Mouse (Mus musculus): ENCODE measurements around the gene Cers5.
A peak's percentile ranks its signal among the peaks of the same experiment; 100 is the strongest.
"Not testable (repeated sequence)": the region's sequence is repeated elsewhere in the genome, so short reads cannot be mapped to it uniquely, and the experiment has no call there.

Cers5 gene

GRCm38 (mm10) chr15:99772881-99772924 lies at the start of gene Cers5:
Gene Cers5, minus strand, starts transcription at chr15:99772885.
- DNase-seq (ENCODE audit: low read depth, low spot score) = not testable (repeated sequence)

GRCm38 (mm10) chr15:99819621-99820279 lies 47.1 kb upstream of the Cers5 start:
- no peak for DNase-seq (ENCODE audit: low read depth, low spot score)

GRCm38 (mm10) chr15:99819109-99819440 lies 46.4 kb upstream of the Cers5 start:
- DNase-seq (ENCODE audit: low read depth, low spot score) = no peak

GRCm38 (mm10) chr15:99818321-99819108 lies 45.8 kb upstream of the Cers5 start:
- peak; percentile 67 for DNase-seq (ENCODE audit: low read depth, low spot score)

GRCm38 (mm10) chr15:99817343-99818235 lies 44.9 kb upstream of the Cers5 start:
- DNase-seq (ENCODE audit: low read depth, low spot score) = no peak

- no peak for DNase-seq (ENCODE audit: low read depth, low spot score)
Observed at GRCm38 (mm10) chr15:99815999-99816398, 43.3 kb upstream of the Cers5 start.

GRCm38 (mm10) chr15:99814554-99815260 lies 42.0 kb upstream of the Cers5 start:
- peak; percentile 49 for DNase-seq (ENCODE audit: low read depth, low spot score)

GRCm38 (mm10) chr15:99813639-99814038 lies 41.0 kb upstream of the Cers5 start:
- DNase-seq (ENCODE audit: low read depth, low spot score) = no peak

- no peak for DNase-seq (ENCODE audit: low read depth, low spot score)
Observed at GRCm38 (mm10) chr15:99812097-99812496, 39.4 kb upstream of the Cers5 start.

- peak; percentile 63 for DNase-seq (ENCODE audit: low read depth, low spot score)
Observed at GRCm38 (mm10) chr15:99807776-99808735, 35.4 kb upstream of the Cers5 start.

- DNase-seq (ENCODE audit: low read depth, low spot score) = no peak
Observed at GRCm38 (mm10) chr15:99806171-99806570, 33.5 kb upstream of the Cers5 start.

GRCm38 (mm10) chr15:99805673-99806072 lies 33.0 kb upstream of the Cers5 start:
- no peak for DNase-seq (ENCODE audit: low read depth, low spot score)

- DNase-seq (ENCODE audit: low read depth, low spot score) = peak; percentile 28
Observed at GRCm38 (mm10) chr15:99803186-99803644, 30.5 kb upstream of the Cers5 start.

GRCm38 (mm10) chr15:99801885-99802572 lies 29.3 kb upstream of the Cers5 start:
- DNase-seq (ENCODE audit: low read depth, low spot score) = peak; percentile 84

GRCm38 (mm10) chr15:99799706-99800105 lies 27.0 kb upstream of the Cers5 start:
- DNase-seq (ENCODE audit: low read depth, low spot score) = no peak

- DNase-seq (ENCODE audit: low read depth, low spot score) = no peak
Observed at GRCm38 (mm10) chr15:99797898-99798297, 25.2 kb upstream of the Cers5 start.

- peak; percentile 37 for DNase-seq (ENCODE audit: low read depth, low spot score)
Observed at GRCm38 (mm10) chr15:99796735-99797134, 24.1 kb upstream of the Cers5 start.

- peak; percentile 51 for DNase-seq (ENCODE audit: low read depth, low spot score)
Observed at GRCm38 (mm10) chr15:99796066-99796465, 23.4 kb upstream of the Cers5 start.

- DNase-seq (ENCODE audit: low read depth, low spot score) = no peak
Observed at GRCm38 (mm10) chr15:99792221-99792815, 19.6 kb upstream of the Cers5 start.

- DNase-seq (ENCODE audit: low read depth, low spot score) = no peak
Observed at GRCm38 (mm10) chr15:99791003-99791402, 18.3 kb upstream of the Cers5 start.
